25 mouse cellular contexts compared by ENCODE assay signal in genomic region chr1:106210461-106210860, GRCm38 (mm10).
"Had no signal": no experiment of that assay in that cellular context is flagged by ENCODE, and none has a peak within 500 bp of the region (broad histone marks: within the 10 kb centered on the region; RNA-seq: fewer than 3 reads in every experiment).

No protein-coding gene starts in this region.

- H3K27me3 ChIP-seq: heart, embryonic 12.5 days; hindbrain, embryonic 12.5 days; intestine, embryonic 15.5 days; limb, embryonic 12.5 days; liver, embryonic 13.5 days had no signal

- H3K4me3 ChIP-seq: heart, embryonic 10.5 days; heart, embryonic 12.5 days; hindbrain, embryonic 10.5 days; hindbrain, embryonic 12.5 days; intestine, embryonic 15.5 days; layer of hippocampus, adult 2 months; left cerebral cortex, adult 2 months; limb, embryonic 10.5 days; limb, embryonic 12.5 days; liver, embryonic 13.5 days had no signal

- DNase-seq: gastrocnemius, postnatal 25 days; heart, adult 18-20 months; heart, postnatal 10 days; heart, postnatal 4 days; kidney, adult 18-20 months; kidney, adult 8-10 months; kidney, postnatal 10 days; kidney, postnatal 25 days; kidney, postnatal 4 days; liver; liver, embryonic 13.5 days had no signal

- ATAC-seq: hindbrain, embryonic 16.5 days; inflammation-experienced regulatory T-cells, adult 6 months; intestine, embryonic 15.5 days; intestine, postnatal 0 days had no signal

- H3K36me3 ChIP-seq: heart, embryonic 10.5 days; heart, embryonic 12.5 days; hindbrain, embryonic 10.5 days; hindbrain, embryonic 12.5 days; intestine, embryonic 15.5 days; limb, embryonic 10.5 days; limb, embryonic 12.5 days; liver, embryonic 13.5 days had no signal

- H3K4me2 ChIP-seq: heart, embryonic 12.5 days; hindbrain, embryonic 12.5 days; hindbrain, embryonic 14.5 days; intestine, embryonic 15.5 days; limb, embryonic 12.5 days; liver, embryonic 11.5 days; liver, embryonic 13.5 days had no signal

- H3K9ac ChIP-seq: heart, embryonic 12.5 days; hindbrain, embryonic 12.5 days; hindbrain, embryonic 14.5 days; intestine, embryonic 15.5 days; limb, embryonic 12.5 days; liver, embryonic 13.5 days had no signal

- H3K27ac ChIP-seq: heart, embryonic 10.5 days; hindbrain, embryonic 10.5 days; hindbrain, embryonic 12.5 days; hindbrain, embryonic 14.5 days; intestine, embryonic 15.5 days; layer of hippocampus, adult 2 months; left cerebral cortex, adult 2 months; limb, embryonic 10.5 days; limb, embryonic 12.5 days; liver, embryonic 13.5 days had no signal

- H3K9me3 ChIP-seq: heart, embryonic 10.5 days; heart, embryonic 12.5 days; hindbrain, embryonic 10.5 days; hindbrain, embryonic 12.5 days; intestine, embryonic 15.5 days; limb, embryonic 10.5 days; limb, embryonic 12.5 days; liver, embryonic 13.5 days had no signal

- H3K4me1 ChIP-seq: hindbrain, embryonic 12.5 days; intestine, embryonic 15.5 days; liver, embryonic 13.5 days had no signal
